Mouse (Mus musculus) adipocyte (in vitro differentiated cells): Measurements from ENCODE around the gene Adnp.

Source experiments
- DNase-seq: peaks from one replicate; pipeline ENCODE4 v3.0.0-alpha.2; 2016; ENCODE audit warnings: low spot score

The Adnp gene

GRCm38 (mm10) chr2:168206725-168207644 lies at the start of gene Adnp:
Gene Adnp (minus strand): TSS chr2:168207112.
- peak; percentile 95 for DNase-seq

DNA sequence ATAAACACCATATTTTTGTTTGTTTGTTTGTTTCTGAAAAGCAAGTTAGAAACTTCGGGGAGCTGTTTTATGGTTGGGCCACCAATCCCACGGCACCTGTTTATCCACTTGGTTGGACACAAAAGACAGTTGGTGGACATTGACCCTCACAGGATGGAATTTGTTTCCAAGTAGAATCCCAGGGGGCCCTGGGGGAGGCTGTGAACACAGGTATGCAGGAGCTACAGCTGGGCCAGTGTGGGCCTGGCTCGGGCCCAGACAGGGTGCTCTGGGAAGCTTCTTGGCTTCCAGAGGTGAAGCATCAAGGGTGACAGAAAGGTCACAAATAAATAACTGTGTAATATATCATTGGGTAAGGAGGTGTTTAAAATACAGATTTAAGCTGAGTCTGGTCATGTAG lies 49.6 kb upstream of the Adnp start:
- DNase-seq: no peak

GRCm38 (mm10) chr2:168253822-168254221 lies 46.9 kb upstream of the Adnp start:
- no peak for DNase-seq

- DNase-seq: peak; percentile 19
Observed at GRCm38 (mm10) chr2:168252639-168253292, 45.9 kb upstream of the Adnp start.

- peak; percentile 89 for DNase-seq
Observed at GRCm38 (mm10) chr2:168250270-168250669, 43.4 kb upstream of the Adnp start.

- DNase-seq: peak; percentile 45
Observed at GRCm38 (mm10) chr2:168248856-168249245, 41.9 kb upstream of the Adnp start.

DNA sequence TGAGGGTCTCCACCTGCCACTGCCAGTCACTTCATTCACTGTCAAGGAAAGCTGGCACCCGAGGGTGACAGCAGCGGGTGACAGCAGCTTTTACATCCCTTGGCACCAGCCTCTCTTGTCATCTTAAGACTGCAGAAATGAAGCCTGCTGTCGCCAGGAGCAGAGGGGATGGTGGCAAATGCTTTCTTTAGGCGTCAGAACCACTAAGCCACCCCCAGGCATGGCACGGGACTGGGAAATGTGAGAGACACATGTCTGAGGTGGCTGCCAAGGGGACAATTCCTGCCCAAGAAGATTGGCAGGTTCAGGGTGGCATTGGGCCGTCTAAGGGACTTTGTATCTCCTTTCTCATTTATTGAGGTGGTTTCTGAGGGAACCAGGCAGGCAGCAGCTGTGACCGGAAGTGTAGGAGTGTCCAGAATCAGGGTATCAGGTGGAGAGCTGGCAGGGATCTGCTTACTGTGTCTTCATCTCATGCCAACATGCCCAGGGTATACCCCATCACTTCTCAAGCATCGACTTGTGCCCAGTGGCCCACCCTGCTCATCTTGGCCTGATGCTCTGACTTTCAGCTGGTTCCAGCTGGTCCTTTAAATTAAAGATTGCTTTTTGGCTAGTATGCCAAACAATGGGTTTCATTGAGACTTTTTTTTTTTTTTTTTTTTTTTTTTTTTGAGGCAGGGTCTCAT lies 41.4 kb upstream of the Adnp start:
- DNase-seq: no peak

DNA sequence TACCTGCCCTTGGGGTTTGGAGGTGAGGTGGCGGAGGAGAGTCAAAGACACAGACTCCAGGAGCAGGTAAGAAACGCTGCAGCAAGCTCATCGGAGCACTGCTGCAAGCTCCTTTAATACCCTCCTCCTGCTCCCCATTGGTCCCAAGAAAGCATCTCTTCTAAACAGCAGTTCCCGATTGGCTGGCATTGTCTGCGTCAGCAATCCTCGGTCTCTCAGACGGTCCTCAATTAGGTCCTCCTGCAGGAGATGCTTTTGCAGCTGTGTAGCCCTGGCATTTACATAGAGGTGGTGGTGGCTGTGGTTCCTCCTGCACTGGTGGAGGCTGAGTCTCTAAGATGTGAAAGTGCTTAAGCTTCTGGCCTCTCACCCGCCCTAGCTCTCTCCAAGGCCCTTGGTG lies 38.7 kb upstream of the Adnp start:
- DNase-seq: no peak

DNA sequence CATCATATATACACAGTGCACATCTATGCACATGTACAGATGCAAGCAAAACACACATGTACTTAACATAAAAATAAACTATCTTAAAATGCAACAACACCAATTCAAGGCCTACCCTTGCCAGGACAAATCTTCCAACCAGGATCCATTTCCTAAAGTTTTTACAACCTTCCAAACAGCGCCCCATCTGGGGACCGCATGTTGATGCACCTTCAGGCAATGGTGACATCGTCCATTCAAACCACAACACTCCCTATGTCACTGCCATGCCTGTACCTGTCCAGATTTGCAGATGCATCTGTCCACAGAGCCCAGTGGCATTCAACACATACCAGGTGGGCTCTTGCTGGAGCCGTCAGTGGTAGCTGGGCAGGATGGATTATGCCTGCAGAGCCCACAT lies 36.4 kb upstream of the Adnp start:
- DNase-seq: no peak

- DNase-seq: no peak
Observed at GRCm38 (mm10) chr2:168242841-168243240, 35.9 kb upstream of the Adnp start.

DNA sequence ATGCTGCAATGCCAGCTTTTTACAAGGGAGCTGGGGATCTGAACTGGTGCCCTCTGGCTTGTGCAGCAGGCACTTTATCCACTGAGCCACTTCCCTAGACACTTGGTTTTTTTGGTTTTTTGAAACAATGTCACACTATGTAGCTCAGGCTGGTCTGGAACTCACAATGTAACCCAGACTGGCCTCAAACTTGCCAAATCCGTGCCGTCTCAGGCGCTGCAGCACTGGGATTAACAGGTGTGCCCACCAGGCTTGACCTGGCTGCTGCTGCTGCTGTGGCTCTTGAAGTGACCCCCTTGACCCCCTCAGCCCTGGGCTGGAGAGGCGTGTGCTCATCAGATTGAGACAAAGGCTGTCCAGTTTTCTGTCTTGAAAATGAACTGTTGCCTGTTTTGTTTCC lies 31.4 kb upstream of the Adnp start:
- no peak for DNase-seq

DNA sequence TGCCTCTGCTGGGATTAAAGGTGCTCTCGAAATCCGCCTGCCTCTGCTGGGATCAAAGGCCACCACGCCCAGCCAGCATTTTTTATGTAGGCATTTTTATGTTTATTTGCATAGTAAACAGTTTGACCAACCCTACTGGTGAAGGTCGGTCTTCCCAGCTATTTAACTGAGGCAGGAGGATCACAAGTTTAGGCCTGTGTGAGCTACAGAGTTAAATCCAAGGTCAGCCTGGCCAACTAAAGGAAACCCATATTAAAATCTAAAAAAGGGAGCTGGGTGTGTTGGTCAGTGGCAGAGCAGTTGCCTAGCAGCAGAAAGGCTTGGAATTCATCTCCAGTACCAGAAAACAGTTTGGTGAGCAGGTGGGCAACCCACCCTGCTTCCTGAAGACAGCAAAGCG lies 26.4 kb upstream of the Adnp start:
- DNase-seq: no peak

- no peak for DNase-seq
Observed at GRCm38 (mm10) chr2:168231471-168231829, 24.5 kb upstream of the Adnp start.

GRCm38 (mm10) chr2:168230773-168231470 lies 24.0 kb upstream of the Adnp start:
- no peak for DNase-seq

- peak; percentile 94 for DNase-seq
Observed at GRCm38 (mm10) chr2:168230026-168230728, 23.3 kb upstream of the Adnp start, which contains the start of the genes Gm20716, Dpm1 and Mocs3. Gene Gm20716 (minus strand): TSS chr2:168230364. Gene Dpm1 (minus strand): TSS chr2:168230591. Gene Mocs3 (plus strand): TSS chr2:168230622.

- DNase-seq: peak; percentile 74
Observed at GRCm38 (mm10) chr2:168229116-168230025, 22.5 kb upstream of the Adnp start.

DNA sequence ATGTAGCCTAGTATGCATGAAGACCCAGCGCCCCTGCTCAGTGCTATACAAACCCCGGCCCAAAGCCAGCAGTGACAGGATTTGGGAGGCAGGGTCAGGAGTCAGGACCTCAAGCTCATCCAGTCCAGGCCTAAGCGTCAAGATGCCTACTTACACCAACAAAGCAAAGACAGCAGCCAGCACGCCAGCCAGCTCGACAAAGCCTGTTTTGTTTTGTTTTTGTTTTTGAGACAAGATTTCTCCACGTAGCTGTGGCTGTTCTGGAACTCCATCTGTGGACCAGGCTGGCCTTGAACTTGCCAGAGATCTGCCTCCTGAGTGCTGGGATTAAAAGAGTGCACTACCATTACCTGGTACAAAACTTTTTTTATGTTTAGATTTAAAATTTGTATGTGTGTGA lies 16.4 kb upstream of the Adnp start:
- DNase-seq: no peak

DNA sequence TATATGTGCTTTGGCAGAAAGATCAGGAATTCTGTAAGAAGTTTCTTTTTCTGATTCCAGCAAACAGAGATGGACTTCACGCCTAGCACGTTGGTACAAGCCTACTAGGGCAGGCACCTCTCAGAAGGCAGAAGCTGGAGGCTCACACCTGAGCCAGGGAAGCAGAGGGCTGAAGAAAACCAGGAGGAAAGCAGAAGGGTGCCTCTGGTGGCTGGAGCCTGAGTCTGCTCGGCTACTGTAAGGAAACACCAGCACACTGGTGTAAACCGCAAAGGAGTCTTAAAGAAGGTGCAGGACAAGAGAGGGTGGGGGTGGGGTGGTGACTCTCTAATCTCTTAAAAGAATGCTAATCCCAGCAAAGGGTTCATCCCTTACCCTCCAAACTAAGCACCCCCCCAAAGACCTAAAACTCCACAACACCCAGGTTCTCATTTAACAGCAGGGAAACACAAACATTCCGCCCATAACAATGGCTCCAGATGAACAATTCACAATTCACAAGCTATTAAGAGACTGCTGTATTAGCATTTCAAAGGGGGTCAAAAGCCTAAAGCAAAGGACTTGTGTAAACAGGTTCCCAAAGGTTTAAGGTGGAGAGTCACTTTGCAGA lies 7.0 kb upstream of the Adnp start:
- DNase-seq: no peak

- DNase-seq: no peak
Observed at GRCm38 (mm10) chr2:168207883-168208282, 971 bp upstream of the Adnp start.
